Mouse (Mus musculus) erythroblast, embryonic 14.5 days (primary cell): ENCODE results near the gene Pprc1. TPM values are rescaled to one million over a fixed set of nuclear protein-coding genes. Genes with fewer than 3 reads are reported as not detected.

Experiments used
- H3K27me3 ChIP-seq: 2 replicates; pipeline ENCODE4 v1.6.1; 2012; ENCODE audit warnings: inconsistent platforms; ENCODE audit not compliant: control insufficient read depth
- H3K36me3 ChIP-seq: 2 replicates; pipeline ENCODE4 v1.6.1; 2012; ENCODE audit warnings: mild to moderate bottlenecking, inconsistent platforms; ENCODE audit not compliant: control insufficient read depth
- H3K4me1 ChIP-seq: 2 replicates; pipeline ENCODE4 v1.6.1; 2012; ENCODE audit warnings: inconsistent platforms; ENCODE audit not compliant: control insufficient read depth
- H3K4me3 ChIP-seq: replicated peaks from 2 replicates; pipeline ENCODE3; 2012; ENCODE audit warnings: moderate library complexity, mild to moderate bottlenecking, inconsistent platforms
- H3K9me3 ChIP-seq: 2 replicates; pipeline ENCODE4 v1.6.1; 2012; ENCODE audit warnings: low read length, inconsistent platforms, mixed read lengths; ENCODE audit not compliant: control insufficient read depth
- GATA1 ChIP-seq: IDR thresholded peaks from 2 replicates; pipeline ENCODE4 v1.6.1; 2012; ENCODE audit warnings: low read length, inconsistent platforms, mixed read lengths
- TAL1 ChIP-seq: IDR thresholded peaks from 3 replicates; pipeline ENCODE4 v1.6.1; 2012; ENCODE audit warnings: low read length, inconsistent platforms, mixed read lengths
- polyA plus RNA-seq: library from polyadenylated mRNA; stranded (reverse); fragments of >175 nt; gene quantifications from 2 replicates; pipeline ENCODE4 v1.2.3, GENCODE M21; 2012

Gene Pprc1
- polyA plus RNA-seq, 1 experiment: 1.9 TPM

- Histone ChIP-seq H3K4me1 (peaks cover 95% of the 10 kb centered on the region), H3K36me3 (peaks cover 37% of the 10 kb centered on the region), H3K9me3 (no peaks in the 10 kb centered on the region), H3K4me3 (peak overlapping the region; percentile 89), H3K27me3 (no peaks in the 10 kb centered on the region)
- TF ChIP-seq GATA1 (no peak), TAL1 (no peak)
Observed at GRCm38 (mm10) chr19:46039478-46039877, 5.2 kb upstream of the Pprc1 start.

DNA sequence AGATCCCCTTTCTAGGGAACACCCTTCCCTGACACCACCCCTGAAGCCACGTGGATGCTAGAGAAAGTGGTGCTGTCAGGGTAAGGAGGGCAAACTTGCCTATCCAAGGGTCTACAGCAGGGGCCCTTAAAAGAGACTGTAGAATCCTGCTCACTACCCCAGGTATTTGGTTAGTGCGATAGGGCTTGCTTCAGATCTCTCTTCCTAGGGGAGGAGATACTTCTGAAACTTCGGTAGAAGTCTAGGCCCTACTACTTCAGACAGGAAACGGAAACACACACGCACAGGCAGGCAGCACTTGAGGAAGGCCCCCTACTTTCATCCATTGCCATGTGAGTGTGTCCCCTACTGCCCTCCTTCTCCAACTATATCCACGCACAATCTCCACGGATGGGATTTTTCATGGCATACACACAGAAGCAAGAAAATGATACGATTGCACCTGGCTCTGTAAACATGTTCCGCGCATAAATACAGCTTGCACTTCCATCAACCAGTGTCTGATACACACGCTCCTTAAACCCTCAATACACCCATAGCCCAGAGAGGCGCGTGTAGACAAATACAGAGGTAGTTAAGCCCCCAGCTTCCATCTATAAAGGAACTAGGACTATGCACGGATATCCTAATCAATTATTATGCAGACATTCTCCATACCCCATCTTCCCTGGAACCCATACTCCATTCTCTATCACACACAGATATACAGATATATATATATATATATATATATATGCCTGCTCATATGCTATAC lies 4.4 kb upstream of the Pprc1 start:
- Histone ChIP-seq H3K36me3 (peaks cover 29% of the 10 kb centered on the region), H3K27me3 (peaks cover 7% of the 10 kb centered on the region), H3K4me3 (peak overlapping the region; percentile 89), H3K4me1 (peaks cover 95% of the 10 kb centered on the region), H3K9me3 (no peaks in the 10 kb centered on the region)
- TF ChIP-seq GATA1: no peak
- TF ChIP-seq TAL1: no peak

GRCm38 (mm10) chr19:46041299-46041932 lies 3.3 kb upstream of the Pprc1 start:
- no peak for TF ChIP-seq TAL1
- TF ChIP-seq GATA1: no peak
- Histone ChIP-seq H3K36me3 (peaks cover 18% of the 10 kb centered on the region), H3K4me3 (no peak overlapping the region), H3K4me1 (peaks cover 94% of the 10 kb centered on the region), H3K9me3 (no peaks in the 10 kb centered on the region), H3K27me3 (peaks cover 18% of the 10 kb centered on the region)

GRCm38 (mm10) chr19:46041933-46042475 lies 2.7 kb upstream of the Pprc1 start:
- Histone ChIP-seq H3K4me3 (peak overlapping the region; percentile 48), H3K9me3 (no peaks in the 10 kb centered on the region), H3K27me3 (peaks cover 24% of the 10 kb centered on the region), H3K4me1 (peaks cover 91% of the 10 kb centered on the region), H3K36me3 (peaks cover 12% of the 10 kb centered on the region)
- TF ChIP-seq TAL1: no peak
- no peak for TF ChIP-seq GATA1

GRCm38 (mm10) chr19:46042476-46043011 lies 2.1 kb upstream of the Pprc1 start:
- peaks cover 7% of the 10 kb centered on the region for H3K36me3 ChIP-seq
- TF ChIP-seq TAL1: no peak
- TF ChIP-seq GATA1: no peak
- no peaks in the 10 kb centered on the region for H3K9me3 ChIP-seq
- peaks cover 30% of the 10 kb centered on the region for H3K27me3 ChIP-seq
- peaks cover 86% of the 10 kb centered on the region for H3K4me1 ChIP-seq
- H3K4me3 ChIP-seq: peak overlapping the region; percentile 33

DNA sequence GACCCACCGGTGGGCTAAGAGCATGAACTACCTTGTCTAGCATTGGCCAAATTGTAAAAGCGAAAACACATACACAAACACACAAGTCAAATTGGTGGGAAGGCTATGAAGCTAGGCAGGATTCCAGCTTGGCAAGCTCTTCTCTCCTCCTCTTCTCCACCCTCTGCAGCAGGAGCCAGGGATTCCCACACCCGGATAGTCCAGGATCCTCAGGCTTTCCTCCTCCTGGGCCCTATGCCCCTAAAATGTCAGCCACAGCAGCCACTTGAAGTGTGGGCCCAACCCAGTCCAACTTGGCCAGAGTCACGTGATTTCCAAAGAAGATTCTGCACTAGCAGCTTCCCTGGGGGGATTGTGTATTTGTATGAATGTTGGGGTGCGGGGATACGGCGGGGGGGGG lies 1.3 kb upstream of the Pprc1 start:
- no peaks in the 10 kb centered on the region for H3K9me3 ChIP-seq
- peaks cover 6% of the 10 kb centered on the region for H3K36me3 ChIP-seq
- H3K27me3 ChIP-seq: peaks cover 34% of the 10 kb centered on the region
- H3K4me3 ChIP-seq: no peak overlapping the region
- no peak for TF ChIP-seq TAL1
- no peak for TF ChIP-seq GATA1
- H3K4me1 ChIP-seq: peaks cover 81% of the 10 kb centered on the region

DNA sequence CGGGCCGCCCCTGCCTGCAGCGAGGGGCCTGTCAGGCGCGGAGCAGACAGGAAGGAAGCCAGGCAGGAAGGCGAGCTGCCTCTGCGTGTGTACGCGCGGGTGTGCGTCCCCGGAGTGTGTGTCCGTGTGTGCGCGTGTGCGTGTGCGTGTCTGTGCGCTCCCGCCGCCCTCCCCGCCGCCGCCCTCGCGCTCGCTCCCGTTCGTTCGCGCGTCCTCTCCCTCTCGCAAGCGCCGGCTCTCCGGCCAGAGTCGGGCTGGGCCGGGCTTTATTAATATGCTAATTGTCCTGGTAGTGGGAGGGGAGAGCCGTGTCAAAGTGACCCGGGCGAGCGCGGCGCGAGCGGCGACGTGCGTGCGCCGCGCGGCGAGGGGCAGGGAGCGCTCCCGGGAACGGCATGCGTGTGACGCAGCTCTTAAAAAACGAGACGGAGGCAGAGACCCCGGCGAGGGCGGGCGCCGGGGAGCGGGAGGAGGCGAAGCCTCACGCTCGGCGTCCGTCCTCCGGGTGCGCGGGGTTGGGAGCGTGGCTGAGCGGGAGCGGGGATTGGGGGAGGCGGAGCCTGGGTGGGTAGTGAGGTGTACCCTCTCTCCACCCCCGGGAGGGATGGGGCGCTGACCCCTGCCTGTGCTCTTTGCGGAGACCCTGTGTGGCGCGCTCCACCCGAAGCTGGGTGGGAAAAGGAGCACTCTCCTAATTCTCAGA lies 458 bp downstream of the Pprc1 start, which contains the start of gene Ldb1:
Gene Ldb1 (minus strand): TSS at position 222 of the 703 bp plus-strand sequence.
- peaks cover 37% of the 10 kb centered on the region for H3K27me3 ChIP-seq
- TF ChIP-seq TAL1 (no peak), GATA1 (no peak)
- peaks cover 4% of the 10 kb centered on the region for H3K36me3 ChIP-seq
- no peaks in the 10 kb centered on the region for H3K9me3 ChIP-seq
- H3K4me1 ChIP-seq: peaks cover 69% of the 10 kb centered on the region
- H3K4me3 ChIP-seq: peak within 1 kb of the TSS; percentile 84

DNA sequence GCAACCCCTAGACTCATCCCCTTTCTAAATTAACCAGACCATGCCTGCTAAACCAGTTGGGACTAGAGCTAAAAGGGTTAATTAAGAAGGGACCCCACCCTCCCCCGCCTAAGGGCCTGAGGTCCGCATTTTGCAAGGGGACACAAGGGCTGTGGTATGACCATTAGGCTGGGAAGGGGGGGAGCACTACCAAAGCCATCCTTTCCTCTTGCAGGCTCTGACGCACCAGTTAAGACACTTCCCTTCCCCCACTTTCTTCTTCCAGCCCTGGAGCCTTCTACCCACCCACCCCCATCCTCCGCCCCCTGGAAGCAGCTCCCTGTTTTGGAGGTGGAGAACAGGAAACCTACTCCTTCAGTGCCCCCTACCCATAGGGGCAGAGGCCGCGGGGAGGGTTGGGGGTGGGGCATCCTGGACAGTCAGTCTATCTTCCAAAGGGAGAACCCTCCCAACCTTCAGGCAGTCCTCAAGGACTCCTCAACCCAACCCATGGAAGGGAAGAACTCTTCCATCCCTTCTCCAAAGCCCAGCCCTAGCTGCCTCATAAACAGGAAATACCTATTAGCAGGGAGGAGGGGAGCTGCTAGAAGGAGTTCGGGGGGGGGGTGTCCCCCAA lies 1.1 kb downstream of the Pprc1 start:
- no peak for TF ChIP-seq TAL1
- no peak for TF ChIP-seq GATA1
- Histone ChIP-seq H3K9me3 (no peaks in the 10 kb centered on the region), H3K4me3 (peak overlapping the region; percentile 84), H3K27me3 (peaks cover 41% of the 10 kb centered on the region), H3K36me3 (peaks cover 4% of the 10 kb centered on the region), H3K4me1 (peaks cover 66% of the 10 kb centered on the region)
